Mouse (Mus musculus) cerebellum, adult 2 months (tissue): ENCODE data around the gene Cdk19. TPM values are rescaled to one million over a fixed set of nuclear protein-coding genes. Genes with fewer than 3 reads are reported as not detected.
A peak's percentile ranks its signal among the peaks of the same experiment; 100 is the strongest.
"Not testable (repeated sequence)": the region's sequence is repeated elsewhere in the genome, so short reads cannot be mapped to it uniquely, and the experiment has no call there.

Source experiments
- DNase-seq, 2 experiments: peaks; one replicate each; pipeline ENCODE4 v3.0.0; 2021
- H3K27ac ChIP-seq: fragments of 200-500 bp; 2 replicates; pipeline ENCODE4 v1.5.1; 2012; ENCODE audit warnings: low read length, control low read depth, inconsistent platforms; ENCODE audit not compliant: insufficient read depth
- H3K27me3 ChIP-seq: fragments of 200-500 bp; 2 replicates; pipeline ENCODE4 v1.6.1; 2012; ENCODE audit warnings: inconsistent platforms, mild to moderate bottlenecking, low read length, moderate library complexity; ENCODE audit not compliant: control insufficient read depth, insufficient read depth
- H3K4me1 ChIP-seq: fragments of 200-500 bp; 2 replicates; pipeline ENCODE4 v1.6.1; 2011; ENCODE audit warnings: low read length; ENCODE audit not compliant: control insufficient read depth, insufficient read depth
- H3K4me3 ChIP-seq: fragments of 200-500 bp; replicated peaks from 2 replicates; pipeline ENCODE3; 2011; ENCODE audit warnings: mild to moderate bottlenecking, low read depth, low read length, control low read depth; ENCODE audit not compliant: insufficient read depth
- CTCF ChIP-seq: fragments of 200-500 bp; IDR thresholded peaks from 2 replicates; pipeline ENCODE4 v1.5.1; 2011; ENCODE audit warnings: low read depth, mild to moderate bottlenecking, control low read depth, low read length, moderate library complexity, borderline replicate concordance; ENCODE audit not compliant: insufficient read depth
- POLR2A ChIP-seq: fragments of 200-500 bp; IDR thresholded peaks from 2 replicates; pipeline ENCODE4 v1.6.1; 2011; ENCODE audit warnings: low read length, control low read depth, borderline replicate concordance; ENCODE audit not compliant: insufficient read depth
- WGBS: fragments of 180-500 bp; shearing (Covaris S2); methylation state at CpG from one replicate; pipeline ENCODE4 v1.1.7; 2018; 5-methylcytosine and 5-hydroxymethylcytosine counted together
- polyA plus RNA-seq: library from polyadenylated mRNA; depleted of rRNA; stranded (reverse); fragments of >200 nt; gene quantifications from 2 replicates; pipeline ENCODE4 v1.2.3, GENCODE M21; 2012

The Cdk19 gene
- polyA plus RNA-seq, 1 experiment, result 44.7 TPM

DNA sequence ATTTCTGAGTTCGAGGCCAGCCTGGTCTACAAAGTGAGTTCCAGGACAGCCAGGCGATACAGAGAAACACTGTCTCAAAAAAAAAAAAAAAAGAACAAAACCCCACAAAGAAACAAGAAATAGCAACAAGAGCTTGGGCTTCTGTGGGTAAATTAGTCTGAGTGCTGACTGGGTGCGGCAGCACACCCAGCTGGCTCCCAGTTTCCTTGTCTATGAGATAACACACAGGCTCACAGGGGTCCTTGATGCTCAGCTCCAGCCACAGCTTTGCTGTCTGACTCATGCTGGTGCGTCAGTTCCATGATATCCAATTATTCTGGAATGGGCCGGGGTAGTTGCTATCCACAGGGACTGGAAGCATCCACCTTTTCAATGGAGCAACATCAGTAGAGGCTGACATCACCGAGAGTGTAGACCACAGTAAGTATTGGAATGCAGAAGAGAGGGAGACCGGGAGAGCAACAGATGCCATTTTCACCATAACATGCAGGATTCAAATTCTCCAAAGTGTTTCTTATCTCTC lies 161.4 kb downstream of the Cdk19 start:
- no peak overlapping the region; the same call in 1 of the 2 replicates for H3K27ac ChIP-seq
- WGBS, result 87% methylated on average over 7 of the region's 7 CpGs
- no peaks in the 10 kb centered on the region for H3K27me3 ChIP-seq
- DNase-seq, result no peak
- no peak overlapping the region for H3K4me3 ChIP-seq
- no peak for TF ChIP-seq CTCF
- no peak for TF ChIP-seq POLR2A
- no peaks in the 10 kb centered on the region for H3K4me1 ChIP-seq

DNA sequence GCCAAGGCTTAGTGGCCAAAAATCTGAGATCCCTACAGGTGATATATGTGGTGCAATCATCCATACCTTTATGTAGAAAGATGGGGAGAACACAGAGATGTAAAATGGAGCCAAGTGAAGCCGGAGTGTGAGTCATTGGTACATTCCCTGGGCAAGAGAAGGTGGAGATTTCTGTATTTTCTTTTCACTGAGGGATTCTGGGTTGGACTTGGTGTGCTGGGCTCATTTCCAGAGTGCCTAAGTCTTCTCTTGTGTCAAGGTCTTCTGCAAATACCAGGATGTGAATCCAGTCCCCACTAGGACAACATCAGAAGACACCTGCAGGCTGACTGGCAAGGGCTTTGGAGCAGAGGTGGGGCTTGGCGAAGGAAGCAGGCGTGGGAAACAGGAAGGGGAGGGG lies 163.4 kb downstream of the Cdk19 start:
- no peak for DNase-seq
- WGBS, result 73% methylated on average over 3 of the region's 3 CpGs
- Histone ChIP-seq H3K4me3 (no peak overlapping the region), H3K4me1 (no peaks in the 10 kb centered on the region), H3K27me3 (no peaks in the 10 kb centered on the region), H3K27ac (no peak overlapping the region)
- TF ChIP-seq CTCF (no peak), POLR2A (no peak)

DNA sequence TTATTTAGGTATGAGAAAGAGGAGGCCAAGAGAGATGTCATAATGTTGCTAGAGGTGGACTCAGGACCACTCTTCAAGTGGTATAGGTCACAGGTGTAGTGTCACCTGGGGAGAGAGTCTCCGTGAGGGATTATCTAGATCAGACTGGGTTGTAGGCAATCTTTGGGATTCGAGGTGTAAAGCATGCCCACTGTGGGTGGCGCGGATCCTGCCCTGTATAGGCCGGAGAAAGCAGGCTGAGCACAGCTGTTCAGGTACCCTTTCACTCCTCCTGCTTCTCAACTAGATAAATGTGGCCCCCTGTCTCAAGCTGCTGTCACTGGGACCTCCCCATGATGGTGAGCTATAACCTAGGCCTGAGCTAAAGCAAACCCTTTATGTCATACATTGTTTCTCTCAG lies 171.0 kb downstream of the Cdk19 start:
- Histone ChIP-seq H3K27ac (no peak overlapping the region), H3K4me3 (no peak overlapping the region), H3K27me3 (no peaks in the 10 kb centered on the region), H3K4me1 (no peaks in the 10 kb centered on the region)
- DNase-seq, result no peak
- 88% methylated on average over 5 of the region's 5 CpGs for WGBS
- no peak for TF ChIP-seq POLR2A
- no peak for TF ChIP-seq CTCF

DNA sequence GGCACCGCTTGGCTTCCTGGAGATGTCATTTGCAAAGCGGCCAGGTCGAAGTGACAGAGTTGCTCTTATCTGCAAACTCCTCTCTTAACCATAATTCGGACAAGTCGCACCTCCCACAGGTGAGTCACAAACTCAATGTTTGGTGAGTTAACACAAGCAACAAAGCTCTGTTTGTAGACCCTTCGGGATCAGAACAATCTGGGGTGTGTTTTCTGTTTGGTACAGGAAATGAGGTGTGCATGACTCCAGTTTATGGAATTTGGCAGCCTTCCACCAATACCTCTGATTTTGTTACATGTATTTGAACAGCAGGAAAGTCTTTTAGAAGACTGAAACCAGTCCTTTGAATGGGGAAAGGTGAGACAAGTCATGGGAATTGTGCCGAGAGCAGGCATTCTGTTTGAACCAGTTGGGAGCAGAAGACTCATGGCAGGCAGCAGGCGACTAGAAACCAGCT lies 171.9 kb downstream of the Cdk19 start:
- Histone ChIP-seq H3K27ac (no peak overlapping the region), H3K27me3 (no peaks in the 10 kb centered on the region), H3K4me3 (no peak overlapping the region), H3K4me1 (no peaks in the 10 kb centered on the region)
- 89% methylated on average over 8 of the region's 8 CpGs for WGBS
- no peak for DNase-seq
- no peak for TF ChIP-seq POLR2A
- no peak for TF ChIP-seq CTCF

DNA sequence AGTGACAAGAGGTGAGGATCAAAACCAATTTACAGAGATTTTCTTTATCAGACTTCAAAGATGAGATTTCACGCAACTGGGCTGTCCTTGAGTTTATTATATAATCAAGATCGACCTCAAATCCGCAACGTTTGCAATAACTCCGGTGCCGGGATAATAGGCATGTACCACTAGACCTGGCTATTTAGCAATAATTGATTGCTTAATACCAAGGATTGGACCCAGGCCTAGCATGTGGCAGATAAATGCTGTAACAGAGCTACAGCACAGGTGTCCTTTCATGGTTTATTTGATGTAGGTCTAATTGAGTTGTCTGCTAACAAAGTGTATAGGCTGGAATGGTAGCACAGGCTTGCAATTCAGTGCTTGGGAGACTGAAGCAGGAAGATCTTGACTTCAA lies 172.8 kb downstream of the Cdk19 start:
- 98% methylated on average over 6 of the region's 6 CpGs for WGBS
- TF ChIP-seq CTCF, result no peak
- TF ChIP-seq POLR2A, result no peak
- no peak for DNase-seq
- Histone ChIP-seq H3K4me3 (no peak overlapping the region), H3K27ac (no peak overlapping the region), H3K27me3 (no peaks in the 10 kb centered on the region), H3K4me1 (no peaks in the 10 kb centered on the region)

DNA sequence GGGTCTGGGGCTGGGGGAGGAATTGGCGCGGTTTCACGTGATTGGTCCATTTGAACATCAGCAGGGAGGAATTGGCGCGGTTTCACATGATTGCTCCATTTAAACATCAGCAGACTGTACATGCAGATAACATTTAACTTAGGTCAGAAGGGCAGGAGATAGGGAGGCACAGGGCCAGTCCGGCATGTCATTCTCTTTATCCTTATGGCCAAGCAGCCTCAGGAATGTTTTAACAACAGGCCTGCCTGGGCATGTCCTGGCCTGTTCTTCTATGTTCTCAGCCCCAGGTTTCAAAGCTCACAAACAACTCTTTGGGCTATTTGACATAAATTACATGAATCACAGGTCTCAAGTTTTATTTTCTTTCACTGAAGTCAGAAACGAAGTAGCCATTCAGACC lies 173.6 kb downstream of the Cdk19 start:
- not testable (repeated sequence) for H3K4me1 ChIP-seq, H3K4me3 ChIP-seq, DNase-seq, H3K27me3 ChIP-seq, H3K27ac ChIP-seq
- 94% methylated on average over 7 of the region's 7 CpGs for WGBS

DNA sequence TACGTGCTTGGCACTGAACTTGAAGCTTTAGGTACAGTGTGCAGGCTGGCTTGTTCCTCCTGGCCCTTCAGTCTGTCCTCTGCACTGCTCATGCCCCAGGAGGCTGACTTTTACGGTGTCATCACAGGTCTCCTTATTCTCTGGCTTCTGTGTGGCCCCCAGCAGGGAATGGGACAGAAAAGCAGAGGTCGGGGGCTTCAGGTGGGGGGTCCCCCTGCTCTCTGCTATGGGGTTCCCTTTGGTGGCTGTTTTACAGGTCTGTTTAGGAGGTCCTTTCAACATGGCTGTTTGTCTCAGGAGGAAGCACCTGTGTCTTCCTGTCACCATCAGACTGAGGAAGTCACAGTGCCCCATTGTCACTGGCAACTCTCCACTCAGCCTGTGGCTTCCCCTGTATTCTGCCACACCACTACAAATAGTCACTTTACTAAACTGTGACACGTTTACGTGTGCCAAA lies 175.9 kb downstream of the Cdk19 start:
- no peak for TF ChIP-seq POLR2A
- TF ChIP-seq CTCF, result no peak
- Histone ChIP-seq H3K4me1 (no peaks in the 10 kb centered on the region), H3K27ac (peak overlapping the region; percentile 56; the same call in 1 of the 2 replicates), H3K27me3 (no peaks in the 10 kb centered on the region), H3K4me3 (no peak overlapping the region)
- whole genome bisulfite sequencing, result 63% methylated on average over 5 of the region's 5 CpGs
- no peak for DNase-seq

DNA sequence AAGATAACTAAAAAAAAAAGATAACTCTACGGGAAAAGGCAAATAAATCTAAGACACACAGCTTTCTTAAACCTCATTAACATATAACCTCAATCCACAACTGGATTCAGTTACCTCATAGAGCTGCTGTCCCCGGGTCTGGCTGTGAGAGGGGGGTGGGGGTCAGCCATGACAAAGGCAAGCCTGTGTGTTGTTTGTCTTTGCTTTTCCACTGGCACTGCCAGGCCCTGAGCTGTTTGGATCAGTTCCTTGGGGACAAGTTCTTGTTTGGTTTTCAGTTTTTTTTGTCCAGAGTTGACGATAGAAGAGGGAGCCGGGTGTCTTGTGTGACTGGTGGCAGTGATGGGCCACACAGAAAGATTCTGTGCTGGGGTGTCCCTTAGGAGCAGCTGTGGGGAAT lies 177.1 kb downstream of the Cdk19 start:
- peak in 1 of 2 experiments; percentile 52 for DNase-seq
- no peak overlapping the region for H3K4me3 ChIP-seq
- no peaks in the 10 kb centered on the region for H3K27me3 ChIP-seq
- H3K27ac ChIP-seq, result no peak overlapping the region; the same call in 1 of the 2 replicates
- 37% methylated on average over 4 of the region's 4 CpGs for WGBS
- no peaks in the 10 kb centered on the region for H3K4me1 ChIP-seq
- no peak for TF ChIP-seq CTCF
- no peak for TF ChIP-seq POLR2A
